Mouse (Mus musculus) embryonic facial prominence, embryonic 14.5 days (tissue): ENCODE results near the gene Ush1c. TPM values are rescaled to one million over a fixed set of nuclear protein-coding genes. Genes with fewer than 3 reads are reported as not detected.

Source experiments
- polyA plus RNA-seq: library from polyadenylated mRNA; unstranded; fragments of >200 nt; fragmentation: Nextera tagmentation; extraction: Ambion mirVana; gene quantifications from 2 replicates; pipeline ENCODE4 v1.2.1, GENCODE M21; 2014

Gene Ush1c
- polyA plus RNA-seq, 1 experiment from 2014 or later: 0.68 TPM

Other genes starting within 250 kb of the Ush1c start
- gene Abcc6, start 208.2 kb downstream of the Ush1c start, polyA plus RNA-seq: 0.39 and 0.64 TPM in 2 replicates
- 25.7 and 27.8 TPM in 2 replicates for gene Nomo1, start 204.8 kb downstream of the Ush1c start, polyA plus RNA-seq
- 0.47 and 0.61 TPM in 2 replicates for gene Kcnj11, start 137.7 kb downstream of the Ush1c start, polyA plus RNA-seq
- gene Abcc8, start 58.5 kb downstream of the Ush1c start, polyA plus RNA-seq: 2.8 TPM in 2 replicates
- 2.3 and 2.4 TPM in 2 replicates for gene Otog, start 2.5 kb upstream of the Ush1c start, polyA plus RNA-seq
- 46.5 and 50.7 TPM in 2 replicates for gene Myod1, start 138.0 kb upstream of the Ush1c start, polyA plus RNA-seq
- gene Kcnc1, start 158.0 kb upstream of the Ush1c start, polyA plus RNA-seq: 0.69 and 1.1 TPM in 2 replicates